Mouse (Mus musculus): Measurements from ENCODE around the gene Ifrd2. TPM values are rescaled to one million over a fixed set of nuclear protein-coding genes. Genes with fewer than 3 reads are reported as not detected.

The Ifrd2 gene
- polyA plus RNA-seq, 1 experiment from 2014 or later: 19.1 TPM

DNA sequence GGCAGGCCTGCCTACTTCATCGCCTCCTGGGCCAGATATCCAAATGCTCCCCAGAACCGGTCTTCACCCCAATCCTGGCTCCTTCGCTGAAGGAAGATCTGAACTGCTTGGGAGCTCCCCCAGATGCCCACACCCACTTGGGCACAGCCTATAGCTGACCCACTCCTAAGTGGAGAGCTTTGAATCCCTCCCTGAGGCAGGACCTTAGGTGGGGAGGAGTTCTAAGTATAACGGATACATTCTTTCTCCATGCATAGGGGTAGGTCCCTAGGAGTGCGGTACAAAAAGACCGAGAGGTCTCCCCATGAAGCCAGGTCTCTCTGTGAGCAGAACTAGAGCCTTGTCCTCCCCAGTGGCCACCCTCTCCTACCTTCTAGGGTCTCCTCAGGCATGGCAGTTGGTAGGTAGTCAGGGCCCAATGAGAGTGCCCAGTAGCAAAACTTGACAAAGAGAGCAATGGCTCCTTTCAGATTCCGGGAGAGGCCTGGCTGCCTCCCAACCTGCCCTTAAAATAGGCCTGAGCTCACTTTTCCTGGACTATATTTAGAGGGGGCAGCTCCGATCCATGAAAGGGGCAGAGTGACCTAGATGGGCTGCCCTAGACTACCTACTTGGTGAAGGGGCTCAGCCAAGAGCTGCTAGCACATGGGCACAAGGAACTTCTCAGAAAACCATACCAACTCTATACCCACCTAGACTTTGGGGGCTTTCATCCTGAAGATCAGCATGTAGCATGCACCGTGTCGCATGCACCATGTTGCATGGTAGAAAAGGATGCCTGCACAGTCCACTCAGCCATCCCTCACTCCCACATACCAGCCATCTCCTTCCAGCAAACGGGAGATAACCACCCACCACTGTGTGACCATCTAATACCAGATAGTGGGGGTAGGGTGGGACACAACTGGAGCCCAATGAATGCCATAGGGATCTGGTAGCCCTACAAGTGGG, 9.5 kb downstream of the Ifrd2 start:
- in situ Hi-C loops (cut with MboI; ENCODE audit: low pct_unique_long_range_greater_than_20kb): no loop called here
- TF ChIP-seq CTCF (IDR thresholded peaks at IDR 0.05): no peak
- ChIA-PET CTCF (interaction anchor here (0.9 kb wide), 1 partner anchor 31 kb away, joined by 3 read pairs; no protein-coding TSS in a partner anchor), POLR2A (no interaction called here)
- DNase-seq (ENCODE audit: low read depth, low spot score): no peak
- ATAC-seq: no peak
- H3K27me3 ChIP-seq: no peaks in the 10 kb centered on the region

DNA sequence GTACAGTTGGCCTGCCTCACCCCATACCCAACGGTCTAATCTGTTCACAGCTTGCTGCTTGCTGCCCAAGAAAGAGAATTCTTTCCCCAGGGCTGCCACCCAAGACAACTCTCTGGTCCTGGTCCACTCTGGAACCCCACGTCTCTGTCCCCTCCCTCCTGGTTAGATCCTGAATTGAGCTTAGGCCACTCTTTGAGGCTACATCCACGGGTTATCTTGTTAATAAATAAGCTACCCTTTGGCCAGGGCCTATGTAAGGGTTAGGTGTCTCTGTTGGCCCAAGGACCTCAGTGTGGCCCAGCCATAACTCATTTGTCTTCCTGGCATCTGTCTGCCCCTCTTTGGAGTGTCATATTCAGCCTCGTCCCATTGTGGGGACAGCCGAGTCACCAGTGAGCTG, 10.9 kb downstream of the Ifrd2 start:
- in situ Hi-C loops (cut with MboI; ENCODE audit: low pct_unique_long_range_greater_than_20kb): no loop called here
- no peak for DNase-seq (ENCODE audit: low read depth, low spot score)
- H3K27me3 ChIP-seq: no peaks in the 10 kb centered on the region
- no peak for TF ChIP-seq CTCF (IDR thresholded peaks at IDR 0.05)
- no peak for ATAC-seq
- ChIA-PET CTCF (interaction anchor here (1.2 to 6.4 kb wide), 2 partner anchors 15 to 47 kb away, joined by 4 to 59 read pairs; no protein-coding TSS in a partner anchor), POLR2A (interaction anchor here (0.7 kb wide), 1 partner anchor 78 kb away, joined by 3 read pairs; no protein-coding TSS in a partner anchor)

DNA sequence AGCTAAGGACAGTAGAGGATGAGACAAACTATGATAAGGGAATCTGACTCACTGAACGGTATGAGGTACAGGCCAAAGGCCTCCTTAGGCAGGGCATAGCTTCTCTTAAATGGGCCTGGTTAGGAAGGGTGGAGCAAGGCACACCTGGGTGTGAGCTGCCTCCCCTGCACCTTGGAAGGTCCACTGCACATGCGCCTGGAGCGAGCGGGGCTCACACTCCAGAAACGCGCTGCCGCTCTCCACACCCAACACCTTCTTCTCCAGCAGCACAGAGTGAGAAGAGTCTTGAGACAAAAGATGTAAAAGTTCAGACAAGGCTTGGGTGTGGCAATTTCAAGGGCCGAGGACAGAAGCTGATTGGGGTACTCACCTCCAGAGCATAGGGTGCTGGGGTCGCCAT, 12.0 kb downstream of the Ifrd2 start:
- in situ Hi-C loops (cut with MboI; ENCODE audit: low pct_unique_long_range_greater_than_20kb): no loop called here
- no peak for TF ChIP-seq CTCF (IDR thresholded peaks at IDR 0.05)
- ChIA-PET CTCF (interaction anchor here (6.4 kb wide), 1 partner anchor 46 kb away, joined by 59 read pairs; no protein-coding TSS in a partner anchor), POLR2A (interaction anchor here (1.2 kb wide), 1 partner anchor 17 kb away, joined by 3 read pairs; no protein-coding TSS in a partner anchor)
- no peaks in the 10 kb centered on the region for H3K27me3 ChIP-seq
- DNase-seq (ENCODE audit: low read depth, low spot score) (no peak), ATAC-seq (no peak)

DNA sequence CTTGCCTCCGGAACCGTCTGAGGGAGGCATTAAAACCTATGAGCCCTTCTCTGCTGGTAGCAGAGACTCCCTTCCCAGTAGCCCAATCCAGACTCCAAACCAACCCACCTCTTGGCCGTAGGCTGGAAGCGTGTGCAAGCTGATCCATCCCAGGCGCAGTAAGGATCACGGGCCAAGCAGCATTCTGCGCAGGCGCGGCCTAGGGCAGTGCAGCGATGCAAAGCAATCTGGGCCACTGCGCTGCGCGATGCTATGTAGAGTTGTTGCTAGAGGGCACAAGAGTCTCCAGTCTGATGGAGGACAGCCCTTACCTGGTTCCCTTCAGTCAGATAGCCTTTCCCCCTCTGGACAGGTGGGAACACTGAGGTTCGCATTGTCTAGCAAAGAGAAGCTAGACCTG, 12.4 kb downstream of the Ifrd2 start:
- POLR2A ChIA-PET: interaction anchor here (1.2 kb wide), 1 partner anchor 18 kb away, joined by 3 read pairs; no protein-coding TSS in a partner anchor
- DNase-seq (ENCODE audit: low read depth, low spot score) (no peak), ATAC-seq (no peak)
- CTCF ChIA-PET: interaction anchor here (6.4 kb wide), 1 partner anchor 46 kb away, joined by 59 read pairs; no protein-coding TSS in a partner anchor
- TF ChIP-seq CTCF (IDR thresholded peaks at IDR 0.05): no peak
- in situ Hi-C loops (cut with MboI; ENCODE audit: low pct_unique_long_range_greater_than_20kb): no loop called here
- no peaks in the 10 kb centered on the region for H3K27me3 ChIP-seq

DNA sequence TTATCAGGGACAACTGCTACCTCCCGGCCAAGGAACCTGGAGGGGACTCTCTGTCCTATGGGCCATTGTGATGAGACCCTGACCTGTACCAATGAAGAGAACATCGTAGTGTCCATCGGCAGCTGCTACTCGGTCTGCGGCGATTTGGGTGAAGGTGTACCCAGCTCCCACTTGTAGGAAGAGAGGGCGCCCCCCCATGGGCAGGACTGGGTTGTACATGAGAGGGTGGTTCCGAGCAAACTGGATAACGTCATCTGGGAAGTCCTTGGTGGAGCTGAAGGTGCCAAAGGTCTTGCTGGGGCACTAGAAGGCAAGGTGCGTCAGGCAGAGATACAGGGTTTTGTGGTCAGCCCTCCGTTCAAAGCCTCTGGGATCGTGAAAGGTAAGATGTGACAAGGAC, 13.3 kb downstream of the Ifrd2 start:
- CTCF ChIA-PET: interaction anchor here (3.0 to 6.4 kb wide), 2 partner anchors 11 to 45 kb away, joined by 28 to 59 read pairs; no protein-coding TSS in a partner anchor
- no peaks in the 10 kb centered on the region for H3K27me3 ChIP-seq
- in situ Hi-C loops (cut with MboI; ENCODE audit: low pct_unique_long_range_greater_than_20kb): no loop called here
- POLR2A ChIA-PET: interaction anchor here (1.5 kb wide), 1 partner anchor 45 kb away, joined by 6 read pairs; no protein-coding TSS in a partner anchor
- ATAC-seq: no peak
- TF ChIP-seq CTCF (IDR thresholded peaks at IDR 0.05): no peak
- DNase-seq (ENCODE audit: low read depth, low spot score): no peak

DNA sequence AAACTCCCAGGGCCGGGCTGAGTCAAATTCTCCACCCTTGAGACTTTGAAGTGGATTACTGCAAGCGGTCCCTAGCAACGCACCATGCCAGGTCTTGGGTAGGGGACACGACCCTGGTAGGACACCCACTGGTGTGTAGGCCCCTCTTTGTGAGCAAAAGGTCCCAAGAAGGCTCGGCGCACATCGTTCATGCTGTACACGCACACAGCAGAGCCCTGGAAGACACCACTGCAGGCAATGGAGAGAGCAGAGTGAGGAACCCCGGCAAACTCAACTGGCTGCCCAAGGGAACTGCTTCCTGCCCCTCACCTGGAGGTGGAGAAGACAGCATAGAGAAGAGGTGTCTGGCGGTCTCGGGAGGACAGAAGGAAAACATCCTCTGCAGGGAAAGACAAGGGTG, 13.8 kb downstream of the Ifrd2 start:
- TF ChIP-seq CTCF (IDR thresholded peaks at IDR 0.05): no peak
- POLR2A ChIA-PET: interaction anchor here (1.5 kb wide), 1 partner anchor 44 kb away, joined by 6 read pairs; no protein-coding TSS in a partner anchor
- no peaks in the 10 kb centered on the region for H3K27me3 ChIP-seq
- in situ Hi-C loops (cut with MboI; ENCODE audit: low pct_unique_long_range_greater_than_20kb): no loop called here
- DNase-seq (ENCODE audit: low read depth, low spot score): no peak
- no peak for ATAC-seq
- CTCF ChIA-PET: interaction anchor here (1.7 to 6.4 kb wide), 3 partner anchors 11 to 44 kb away, joined by 7 to 59 read pairs (median 28); no protein-coding TSS in a partner anchor

DNA sequence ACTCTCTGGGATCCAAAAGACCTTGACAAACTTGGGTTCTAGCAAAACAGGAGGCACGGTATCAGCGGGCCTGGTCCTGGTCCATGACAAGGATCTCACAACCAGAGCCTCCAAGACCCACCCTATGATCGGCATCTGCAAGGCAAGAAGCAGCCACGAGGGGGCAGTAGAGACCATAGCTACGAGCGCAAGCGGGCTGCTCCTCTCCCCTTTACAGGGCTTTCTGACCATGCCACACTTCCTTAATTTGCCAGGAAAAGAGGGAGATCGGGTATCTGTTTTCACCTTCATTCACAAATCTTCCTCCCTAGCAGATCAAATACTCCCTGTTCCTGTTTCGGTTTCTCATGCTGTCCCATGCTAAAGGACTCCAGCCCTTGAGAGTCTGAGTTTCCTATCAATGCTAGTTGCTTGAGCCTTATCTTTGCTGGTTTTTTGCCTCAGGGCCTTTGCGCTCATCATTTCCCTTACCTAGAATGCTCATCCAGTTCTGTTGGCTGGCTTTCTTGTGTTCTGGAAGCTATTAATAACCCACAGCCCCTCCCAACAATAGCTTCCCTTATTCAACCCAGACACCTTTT, 14.7 kb downstream of the Ifrd2 start:
- CTCF ChIA-PET: interaction anchor here (0.8 to 6.4 kb wide), 9 partner anchors 10 to 44 kb away, joined by 3 to 59 read pairs (median 4); no protein-coding TSS in a partner anchor
- DNase-seq (ENCODE audit: low read depth, low spot score) (no peak), ATAC-seq (no peak)
- no peaks in the 10 kb centered on the region for H3K27me3 ChIP-seq
- in situ Hi-C loops (cut with MboI; ENCODE audit: low pct_unique_long_range_greater_than_20kb): no loop called here
- POLR2A ChIA-PET: interaction anchor here (0.5 kb wide), 1 partner anchor 160 kb away, joined by 3 read pairs; no protein-coding TSS in a partner anchor
- no peak for TF ChIP-seq CTCF (IDR thresholded peaks at IDR 0.05)

DNA sequence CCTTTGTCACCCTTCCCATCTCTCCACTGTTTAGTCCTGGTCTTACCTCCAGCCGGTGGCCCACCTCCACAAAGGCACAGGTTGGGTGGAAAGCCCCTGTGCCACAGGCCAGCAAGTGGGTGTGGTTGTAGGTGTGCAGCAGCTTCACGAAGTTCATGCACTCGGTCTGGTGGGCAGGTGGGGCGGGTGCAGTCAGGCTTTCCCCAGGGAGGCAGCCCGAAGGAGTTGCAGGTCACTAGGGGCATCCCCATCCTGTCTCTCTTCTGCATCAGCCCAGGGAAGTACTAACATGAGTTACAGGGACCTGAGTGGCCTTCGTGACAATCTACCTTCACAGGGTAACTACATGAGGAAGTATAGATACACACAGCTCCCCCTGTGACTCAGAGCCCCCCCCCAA, 15.8 kb downstream of the Ifrd2 start:
- H3K27me3 ChIP-seq: no peaks in the 10 kb centered on the region
- DNase-seq (ENCODE audit: low read depth, low spot score) (no peak), ATAC-seq (no peak)
- CTCF ChIA-PET: interaction anchor here (1.3 to 6.4 kb wide), 4 partner anchors 9 to 42 kb away, joined by 4 to 59 read pairs (median 17); no protein-coding TSS in a partner anchor
- POLR2A ChIA-PET: no interaction called here
- in situ Hi-C loops (cut with MboI; ENCODE audit: low pct_unique_long_range_greater_than_20kb): no loop called here
- no peak for TF ChIP-seq CTCF (IDR thresholded peaks at IDR 0.05)

DNA sequence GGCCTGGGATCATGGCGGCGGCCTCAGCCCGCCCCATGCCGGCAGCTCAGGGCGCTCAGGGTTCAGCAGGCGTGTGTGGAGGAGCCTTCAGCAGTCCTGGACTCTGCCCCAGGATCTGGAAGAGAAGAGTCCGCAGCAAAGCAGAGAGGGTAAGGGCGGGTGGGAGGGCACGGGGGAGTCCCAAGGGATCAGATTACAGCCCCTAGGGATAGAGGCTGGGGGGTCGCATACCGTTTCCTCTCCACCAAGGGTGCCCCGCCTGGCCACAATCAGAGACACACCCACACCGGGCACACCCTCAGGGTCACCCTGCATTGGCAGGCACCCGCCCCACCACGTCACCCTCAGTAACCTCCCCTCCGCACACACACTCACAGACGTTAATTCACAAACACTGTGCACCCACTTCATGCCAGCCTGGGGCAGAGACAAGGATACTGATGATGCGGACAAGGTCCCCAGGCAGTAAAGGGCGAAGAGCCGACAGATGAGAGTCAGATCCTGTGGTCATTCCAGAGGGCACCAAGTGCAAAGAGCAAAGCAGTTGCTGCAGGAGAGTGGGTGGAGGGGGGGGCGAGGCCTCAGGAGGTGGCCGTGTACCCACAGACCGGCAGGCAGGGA, 17.7 kb downstream of the Ifrd2 start:
- H3K27me3 ChIP-seq: no peaks in the 10 kb centered on the region
- no peak for ATAC-seq
- in situ Hi-C loops (cut with MboI; ENCODE audit: low pct_unique_long_range_greater_than_20kb): loop anchor here (5.0 kb wide), 2 partner anchors 37 to 72 kb away; partner anchors contain the start of gene Gnat1
- POLR2A ChIA-PET: no interaction called here
- TF ChIP-seq CTCF (IDR thresholded peaks at IDR 0.05): no peak
- no peak for DNase-seq (ENCODE audit: low read depth, low spot score)
- CTCF ChIA-PET: interaction anchor here (8.4 kb wide), 1 partner anchor 37 kb away, joined by 91 read pairs; no protein-coding TSS in a partner anchor

DNA sequence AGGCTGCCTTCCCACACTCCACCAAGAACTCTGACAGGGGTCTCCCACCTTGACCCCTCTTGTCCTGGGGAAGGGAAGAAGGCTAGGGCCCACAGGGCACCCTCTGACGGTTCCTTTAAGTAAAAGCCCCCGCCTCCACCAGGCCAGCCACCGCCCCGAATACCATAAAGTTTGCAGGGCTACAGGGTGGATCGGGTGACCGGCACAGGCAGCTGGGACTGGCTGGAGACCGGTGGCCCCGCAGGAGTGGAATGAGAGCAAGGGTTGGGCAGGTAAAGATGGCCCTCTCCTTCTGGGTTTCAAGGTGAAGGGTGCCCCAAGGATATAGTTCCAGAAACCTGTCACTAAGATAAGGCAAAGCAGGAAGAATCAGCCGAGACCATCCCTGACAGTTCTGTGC, 19.1 kb downstream of the Ifrd2 start:
- ChIA-PET POLR2A (no interaction called here), CTCF (interaction anchor here (8.4 kb wide), 1 partner anchor 36 kb away, joined by 91 read pairs; no protein-coding TSS in a partner anchor)
- ATAC-seq (no peak), DNase-seq (ENCODE audit: low read depth, low spot score) (no peak)
- H3K27me3 ChIP-seq: no peaks in the 10 kb centered on the region
- TF ChIP-seq CTCF (IDR thresholded peaks at IDR 0.05): no peak
- in situ Hi-C loops (cut with MboI; ENCODE audit: low pct_unique_long_range_greater_than_20kb): loop anchor here (5.0 kb wide), 2 partner anchors 36 to 71 kb away; partner anchors contain the start of gene Gnat1

Measured in Patski (cell line).